Mouse (Mus musculus) neural tube, embryonic 15.5 days (tissue): ENCODE results near the gene Hoxa1. TPM values are rescaled to one million over a fixed set of nuclear protein-coding genes. Genes with fewer than 3 reads are reported as not detected.

Experiments
- ATAC-seq: fragments of 200-750 bp; cut with Nextera tagmentation; 2 replicates; pipeline ENCODE4 v1.8.0; 2017; ENCODE audit warnings: mild to moderate bottlenecking, moderate TSS enrichment, moderate library complexity; ENCODE audit not compliant: low FRiP score
- H3K27ac ChIP-seq: fragments of 300-500 bp; sonication (generic); replicated peaks from 2 replicates; pipeline ENCODE4 v1.5.1; 2015; ENCODE audit warnings: mild to moderate bottlenecking, inconsistent platforms
- H3K27me3 ChIP-seq: fragments of 300-500 bp; sonication (generic); replicated peaks from 2 replicates; pipeline ENCODE4 v1.6.1; 2015; ENCODE audit warnings: inconsistent platforms
- H3K36me3 ChIP-seq: fragments of 300-500 bp; sonication (generic); 2 replicates; pipeline ENCODE4 v1.6.1; 2015; ENCODE audit warnings: inconsistent platforms
- H3K4me1 ChIP-seq: fragments of 300-500 bp; sonication (generic); 2 replicates; pipeline ENCODE4 v1.6.1; 2015; ENCODE audit warnings: inconsistent platforms
- H3K4me2 ChIP-seq: fragments of 300-500 bp; sonication (generic); 2 replicates; pipeline ENCODE4 v1.6.1; 2015; ENCODE audit warnings: inconsistent platforms, mild to moderate bottlenecking, moderate library complexity
- H3K4me3 ChIP-seq: fragments of 300-500 bp; sonication (generic); replicated peaks from 2 replicates; pipeline ENCODE4 v1.5.1; 2015; ENCODE audit warnings: mild to moderate bottlenecking, inconsistent platforms
- H3K9ac ChIP-seq: fragments of 300-500 bp; sonication (generic); replicated peaks from 2 replicates; pipeline ENCODE4 v1.6.1; 2015; ENCODE audit warnings: mild to moderate bottlenecking, inconsistent platforms
- H3K9me3 ChIP-seq: fragments of 300-500 bp; sonication (generic); replicated peaks from 2 replicates; pipeline ENCODE4 v1.6.1; 2016; ENCODE audit warnings: inconsistent platforms
- WGBS: fragments of 180-500 bp; shearing (Covaris S2); methylation state at CpG from one replicate; pipeline ENCODE4 v1.1.7; 2015; ENCODE audit warnings: mixed read lengths; 5-methylcytosine and 5-hydroxymethylcytosine counted together
- polyA plus RNA-seq: library from polyadenylated mRNA; unstranded; fragments of >200 nt; fragmentation: Nextera tagmentation; extraction: Ambion mirVana; gene quantifications from 2 replicates; pipeline ENCODE4 v1.2.1, GENCODE M21; 2015

Hoxa1 gene
- polyA plus RNA-seq, 1 experiment from 2014 or later: 1.3 TPM

- no peaks in the 10 kb centered on the region for H3K9me3 ChIP-seq
- H3K36me3 ChIP-seq: peaks cover 11% of the 10 kb centered on the region; the same call in 1 of the 2 replicates
- ATAC-seq: no peak
- H3K4me1 ChIP-seq: peaks cover 84% of the 10 kb centered on the region
- 15% methylated on average over 1 of the region's 1 CpGs for WGBS
- H3K27me3 ChIP-seq: no peaks in the 10 kb centered on the region
- H3K9ac ChIP-seq: peak overlapping the region; percentile 34
- H3K27ac ChIP-seq: peak overlapping the region; percentile 76
- peak overlapping the region; percentile 85 for H3K4me2 ChIP-seq
- 0 out of 2 replicates have a peak overlapping the region, but pooled peaks have one; percentile 3 for H3K4me3 ChIP-seq
Observed at GRCm38 (mm10) chr6:52201269-52201668, 43.2 kb upstream of the Hoxa1 start.

- peaks cover 8% of the 10 kb centered on the region; the same call in 1 of the 2 replicates for H3K36me3 ChIP-seq
- no peak for ATAC-seq
- H3K4me3 ChIP-seq: 0 out of 2 replicates have a peak overlapping the region, but pooled peaks have one; percentile 3
- peak overlapping the region; percentile 34; the same call in 1 of the 2 replicates for H3K9ac ChIP-seq
- H3K4me2 ChIP-seq: peak overlapping the region; percentile 85
- H3K4me1 ChIP-seq: peaks cover 84% of the 10 kb centered on the region
- no peaks in the 10 kb centered on the region for H3K27me3 ChIP-seq
- 11% methylated on average over 10 of the region's 10 CpGs for WGBS
- no peaks in the 10 kb centered on the region for H3K9me3 ChIP-seq
- H3K27ac ChIP-seq: peak overlapping the region; percentile 76
Observed at GRCm38 (mm10) chr6:52200751-52201250, 42.7 kb upstream of the Hoxa1 start.

GRCm38 (mm10) chr6:52200073-52200750 lies 42.1 kb upstream of the Hoxa1 start:
- WGBS: 8% methylated on average over 30 of the region's 30 CpGs
- ATAC-seq: peak; percentile 21; the same call in 1 of the 2 replicates
- H3K4me1 ChIP-seq: peaks cover 79% of the 10 kb centered on the region

GRCm38 (mm10) chr6:52197271-52197670 lies 39.2 kb upstream of the Hoxa1 start:
- Histone ChIP-seq H3K27ac (peak overlapping the region; percentile 68), H3K4me2 (peak overlapping the region; percentile 32), H3K9me3 (no peaks in the 10 kb centered on the region), H3K4me1 (peaks cover 75% of the 10 kb centered on the region), H3K27me3 (no peaks in the 10 kb centered on the region), H3K4me3 (no peak overlapping the region), H3K9ac (0 out of 2 replicates have a peak overlapping the region, but pooled peaks have one; percentile 20), H3K36me3 (peaks cover 3% of the 10 kb centered on the region; the same call in 1 of the 2 replicates)
- ATAC-seq: peak; percentile 64
- 9% methylated on average over 10 of the region's 10 CpGs for WGBS

More at GRCm38 (mm10) chr6:52200073-52200750, 42.1 kb upstream of the Hoxa1 start:
- Histone ChIP-seq H3K36me3 (peaks cover 8% of the 10 kb centered on the region; the same call in 1 of the 2 replicates), H3K27ac (peak overlapping the region; percentile 76), H3K9me3 (no peaks in the 10 kb centered on the region), H3K9ac (0 out of 2 replicates have a peak overlapping the region, but pooled peaks have one; percentile 26), H3K4me2 (peak overlapping the region; percentile 85), H3K4me3 (peak overlapping the region; percentile 2; the same call in 1 of the 2 replicates), H3K27me3 (no peaks in the 10 kb centered on the region)

GRCm38 (mm10) chr6:52196811-52197210 lies 38.7 kb upstream of the Hoxa1 start:
- 0 out of 2 replicates have a peak overlapping the region, but pooled peaks have one; percentile 20 for H3K9ac ChIP-seq
- WGBS: 19% methylated on average over 9 of the region's 9 CpGs
- peak overlapping the region; percentile 68 for H3K27ac ChIP-seq
- ATAC-seq: no peak
- H3K4me3 ChIP-seq: no peak overlapping the region
- peaks cover 77% of the 10 kb centered on the region for H3K4me1 ChIP-seq
- H3K36me3 ChIP-seq: peaks cover 3% of the 10 kb centered on the region; the same call in 1 of the 2 replicates
- no peaks in the 10 kb centered on the region for H3K9me3 ChIP-seq
- H3K4me2 ChIP-seq: peak overlapping the region; percentile 32
- H3K27me3 ChIP-seq: no peaks in the 10 kb centered on the region

- H3K27ac ChIP-seq: peak overlapping the region; percentile 63
- no peak overlapping the region for H3K9ac ChIP-seq
- H3K27me3 ChIP-seq: no peaks in the 10 kb centered on the region
- peaks cover 4% of the 10 kb centered on the region; the same call in 1 of the 2 replicates for H3K36me3 ChIP-seq
- no peaks in the 10 kb centered on the region for H3K9me3 ChIP-seq
- H3K4me2 ChIP-seq: peak overlapping the region; percentile 21
- no peak overlapping the region for H3K4me3 ChIP-seq
- WGBS: 19% methylated on average over 10 of the region's 10 CpGs
- ATAC-seq: no peak
- H3K4me1 ChIP-seq: peaks cover 73% of the 10 kb centered on the region
Observed at GRCm38 (mm10) chr6:52194690-52195089, 36.6 kb upstream of the Hoxa1 start.

GRCm38 (mm10) chr6:52191860-52192550 lies 33.9 kb upstream of the Hoxa1 start:
- WGBS: under 1% methylated on average over 36 of the region's 55 CpGs
- Histone ChIP-seq H3K9ac (peak overlapping the region; percentile 47), H3K4me1 (peaks cover 84% of the 10 kb centered on the region)

GRCm38 (mm10) chr6:52190906-52191810 lies 33.0 kb upstream of the Hoxa1 start, which contains the start of gene Hoxa4:
TSS of gene Hoxa4 (minus strand) at chr6:52191753.
- WGBS: 2% methylated on average over 74 of the region's 102 CpGs
- H3K9me3 ChIP-seq: no peaks in the 10 kb centered on the region
- H3K27ac ChIP-seq: peak within 1 kb of the TSS; percentile 92
- H3K4me3 ChIP-seq: peak within 1 kb of the TSS; percentile 59
- H3K4me1 ChIP-seq: peaks cover 80% of the 10 kb centered on the region
- H3K36me3 ChIP-seq: peaks cover 6% of the 10 kb centered on the region; the same call in 1 of the 2 replicates
- peak within 1 kb of the TSS; percentile 97 for H3K4me2 ChIP-seq
- H3K9ac ChIP-seq: peak within 1 kb of the TSS; percentile 70
- ATAC-seq: peak; percentile 83
- no peaks in the 10 kb centered on the region for H3K27me3 ChIP-seq

More at GRCm38 (mm10) chr6:52191860-52192550, 33.9 kb upstream of the Hoxa1 start:
- no peaks in the 10 kb centered on the region for H3K9me3 ChIP-seq
- ATAC-seq: peak; percentile 87
- H3K27ac ChIP-seq: peak overlapping the region; percentile 83
- H3K36me3 ChIP-seq: peaks cover 4% of the 10 kb centered on the region; the same call in 1 of the 2 replicates
- H3K4me3 ChIP-seq: peak overlapping the region; percentile 59
- H3K27me3 ChIP-seq: no peaks in the 10 kb centered on the region
- peak overlapping the region; percentile 97 for H3K4me2 ChIP-seq

GRCm38 (mm10) chr6:52190410-52190809 lies 32.3 kb upstream of the Hoxa1 start:
- peaks cover 6% of the 10 kb centered on the region; the same call in 1 of the 2 replicates for H3K36me3 ChIP-seq
- no peak; the same call in 1 of the 2 replicates for ATAC-seq
- WGBS: 5% methylated on average over 23 of the region's 23 CpGs
- H3K27ac ChIP-seq: peak overlapping the region; percentile 92
- H3K4me3 ChIP-seq: peak overlapping the region; percentile 59
- no peaks in the 10 kb centered on the region for H3K27me3 ChIP-seq
- peak overlapping the region; percentile 70; the same call in 1 of the 2 replicates for H3K9ac ChIP-seq
- peak overlapping the region; percentile 97 for H3K4me2 ChIP-seq
- peaks cover 83% of the 10 kb centered on the region for H3K4me1 ChIP-seq
- H3K9me3 ChIP-seq: no peaks in the 10 kb centered on the region

- Histone ChIP-seq H3K27ac (peak overlapping the region; percentile 92), H3K27me3 (no peaks in the 10 kb centered on the region)
Observed at GRCm38 (mm10) chr6:52189909-52190308, 31.8 kb upstream of the Hoxa1 start.

More at GRCm38 (mm10) chr6:52189909-52190308, 31.8 kb upstream of the Hoxa1 start:
- Histone ChIP-seq H3K4me2 (peak overlapping the region; percentile 97), H3K4me3 (peak overlapping the region; percentile 59), H3K9me3 (no peaks in the 10 kb centered on the region), H3K36me3 (peaks cover 6% of the 10 kb centered on the region; the same call in 1 of the 2 replicates), H3K9ac (peak overlapping the region; percentile 70; the same call in 1 of the 2 replicates), H3K4me1 (peaks cover 87% of the 10 kb centered on the region)
- ATAC-seq: no peak
- WGBS: 17% methylated on average over 8 of the region's 8 CpGs
